Mouse (Mus musculus) hindbrain, embryonic 10.5 days (tissue): Measurements from ENCODE around the gene Ap2a2. TPM values are rescaled to one million over a fixed set of nuclear protein-coding genes. Genes with fewer than 3 reads are reported as not detected.

Experiments
- DNase-seq: peaks from one replicate; pipeline ENCODE4 v3.0.0-alpha.2; 2017; ENCODE audit warnings: low spot score
- H3K27ac ChIP-seq: fragments of 300-500 bp; sonication (generic); 2 replicates; pipeline ENCODE4 v1.5.1; 2016; ENCODE audit warnings: mild to moderate bottlenecking, moderate library complexity
- H3K27me3 ChIP-seq: fragments of 300-500 bp; sonication (generic); 2 replicates; pipeline ENCODE4 v1.6.1; 2016; ENCODE audit warnings: mild to moderate bottlenecking; ENCODE audit not compliant: poor library complexity, insufficient read depth, severe bottlenecking
- H3K36me3 ChIP-seq: fragments of 300-500 bp; sonication (generic); 2 replicates; pipeline ENCODE4 v1.6.1; 2016; ENCODE audit warnings: mild to moderate bottlenecking, moderate library complexity
- H3K4me1 ChIP-seq: fragments of 300-500 bp; sonication (generic); replicated peaks from 2 replicates; pipeline ENCODE4 v1.6.1; 2016; ENCODE audit warnings: mild to moderate bottlenecking
- H3K4me3 ChIP-seq: fragments of 300-500 bp; sonication (generic); 2 replicates; pipeline ENCODE4 v1.5.1; 2016; ENCODE audit warnings: mild to moderate bottlenecking, moderate library complexity
- H3K9me3 ChIP-seq: fragments of 300-500 bp; sonication (generic); 2 replicates; pipeline ENCODE4 v1.6.1; 2016; ENCODE audit warnings: mild to moderate bottlenecking, moderate library complexity
- WGBS: fragments of 180-500 bp; shearing (Covaris S2); methylation state at CpG from one replicate; pipeline ENCODE4 v1.1.7; 2016; 5-methylcytosine and 5-hydroxymethylcytosine counted together
- polyA plus RNA-seq: library from polyadenylated mRNA; unstranded; fragments of >200 nt; fragmentation: Nextera tagmentation; extraction: Ambion mirVana; gene quantifications from 2 replicates; pipeline ENCODE4 v1.2.1, GENCODE M21; 2016

Ap2a2 gene
- polyA plus RNA-seq, 1 experiment from 2014 or later, result 105 TPM

GRCm38 (mm10) chr7:141540312-141541081 is 21.5 kb upstream of the Ap2a2 start:
- peak overlapping the region; percentile 91 for H3K27ac ChIP-seq
- H3K9me3 ChIP-seq, result no peaks in the 10 kb centered on the region
- DNase-seq, result no peak
- peak overlapping the region; percentile 89 for H3K4me3 ChIP-seq
- no peaks in the 10 kb centered on the region for H3K27me3 ChIP-seq
- WGBS, result 72% methylated on average over 13 of the region's 13 CpGs
- no peaks in the 10 kb centered on the region for H3K36me3 ChIP-seq
- peaks cover 26% of the 10 kb centered on the region for H3K4me1 ChIP-seq

DNA sequence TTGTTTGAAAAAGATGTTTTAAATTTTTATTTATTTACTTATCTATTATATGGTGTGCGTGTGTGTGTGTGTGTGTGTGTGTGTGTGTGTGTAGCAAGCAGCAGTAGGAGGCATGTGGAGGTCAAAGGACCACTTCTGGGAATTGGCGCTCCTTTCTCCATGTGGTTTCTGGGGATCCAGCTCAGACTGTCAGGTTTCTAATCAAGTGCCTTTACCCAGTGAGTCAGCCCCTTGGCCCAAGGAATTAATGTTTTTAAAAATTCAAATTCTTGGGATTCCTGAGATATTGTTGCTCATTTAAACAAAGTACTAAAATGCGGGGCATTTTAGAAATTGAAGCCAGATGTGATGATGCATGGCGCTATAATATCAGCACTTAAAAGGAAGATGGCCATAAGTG is 20.3 kb upstream of the Ap2a2 start:
- H3K4me1 ChIP-seq, result peaks cover 26% of the 10 kb centered on the region
- no peak overlapping the region for H3K27ac ChIP-seq
- no peaks in the 10 kb centered on the region for H3K36me3 ChIP-seq
- H3K4me3 ChIP-seq, result no peak overlapping the region
- no peaks in the 10 kb centered on the region for H3K27me3 ChIP-seq
- WGBS, result 73% methylated on average over 4 of the region's 4 CpGs
- no peak for DNase-seq
- no peaks in the 10 kb centered on the region for H3K9me3 ChIP-seq

DNA sequence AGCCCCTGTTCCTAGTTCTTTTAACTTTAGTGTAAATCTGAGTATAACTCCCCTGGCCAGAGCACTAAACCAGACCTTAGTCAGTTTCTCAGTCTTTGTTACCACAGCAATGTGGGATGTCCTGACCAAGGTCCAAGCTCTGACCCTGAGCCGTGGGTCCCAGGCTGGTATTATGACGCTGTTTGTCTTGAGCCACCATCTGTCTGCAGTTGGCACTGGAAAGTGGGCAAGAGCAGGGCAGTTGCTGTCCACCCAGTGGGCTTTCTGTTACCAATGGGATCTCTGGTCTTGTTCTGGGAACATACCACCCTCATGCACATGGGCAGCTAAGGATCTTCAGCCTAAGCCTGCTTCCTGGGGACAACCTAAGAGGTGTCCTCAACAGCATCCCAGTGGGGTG is 19.4 kb upstream of the Ap2a2 start:
- Histone ChIP-seq H3K36me3 (no peaks in the 10 kb centered on the region), H3K27me3 (no peaks in the 10 kb centered on the region), H3K27ac (no peak overlapping the region), H3K4me3 (no peak overlapping the region), H3K4me1 (peaks cover 26% of the 10 kb centered on the region), H3K9me3 (no peaks in the 10 kb centered on the region)
- no peak for DNase-seq
- 89% methylated on average over 2 of the region's 2 CpGs for WGBS

GRCm38 (mm10) chr7:141544654-141545053 is 17.3 kb upstream of the Ap2a2 start:
- DNase-seq, result no peak

GRCm38 (mm10) chr7:141549432-141550061 is 12.4 kb upstream of the Ap2a2 start:
- no peaks in the 10 kb centered on the region for H3K27me3 ChIP-seq
- no peak for DNase-seq

More at GRCm38 (mm10) chr7:141544654-141545053, 17.3 kb upstream of the Ap2a2 start:
- H3K4me3 ChIP-seq, result no peak overlapping the region
- H3K27ac ChIP-seq, result no peak overlapping the region
- no peaks in the 10 kb centered on the region for H3K27me3 ChIP-seq
- H3K4me1 ChIP-seq, result peaks cover 14% of the 10 kb centered on the region
- no peaks in the 10 kb centered on the region for H3K36me3 ChIP-seq
- WGBS, result 85% methylated on average over 4 of the region's 4 CpGs
- H3K9me3 ChIP-seq, result no peaks in the 10 kb centered on the region

DNA sequence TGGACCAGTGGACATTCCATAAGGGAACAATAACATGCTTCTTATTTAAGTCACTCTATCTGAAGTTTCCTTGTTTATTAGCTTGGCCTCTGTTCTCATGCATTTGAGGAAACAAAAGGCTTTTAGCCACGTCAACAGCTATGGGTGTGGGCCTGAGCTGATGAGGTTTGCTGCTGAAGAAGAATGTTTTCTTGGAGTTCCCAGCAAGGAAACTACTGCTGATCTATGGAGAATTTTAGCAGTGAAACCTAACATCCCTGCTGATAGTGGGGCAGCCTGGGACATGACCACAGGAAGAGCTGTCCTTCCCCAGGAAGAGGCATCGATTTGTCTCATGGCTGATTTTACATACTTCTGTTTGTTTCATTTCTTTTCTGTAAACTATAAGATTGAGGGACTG is 11.5 kb upstream of the Ap2a2 start:
- Histone ChIP-seq H3K27me3 (no peaks in the 10 kb centered on the region), H3K36me3 (no peaks in the 10 kb centered on the region), H3K4me1 (no peaks in the 10 kb centered on the region), H3K4me3 (no peak overlapping the region), H3K27ac (no peak overlapping the region), H3K9me3 (no peaks in the 10 kb centered on the region)
- WGBS, result 79% methylated on average over 2 of the region's 2 CpGs
- DNase-seq, result no peak

More at GRCm38 (mm10) chr7:141549432-141550061, 12.4 kb upstream of the Ap2a2 start:
- no peaks in the 10 kb centered on the region for H3K36me3 ChIP-seq
- no peaks in the 10 kb centered on the region for H3K4me1 ChIP-seq
- H3K9me3 ChIP-seq, result no peaks in the 10 kb centered on the region
- WGBS, result 91% methylated on average over 3 of the region's 3 CpGs
- no peak overlapping the region for H3K27ac ChIP-seq
- H3K4me3 ChIP-seq, result no peak overlapping the region

- H3K36me3 ChIP-seq, result no peaks in the 10 kb centered on the region
- 72% methylated on average over 4 of the region's 4 CpGs for WGBS
- H3K4me3 ChIP-seq, result no peak overlapping the region
These were observed 3.6 kb upstream of the Ap2a2 start for GRCm38 (mm10) chr7:141558329-141558776.

GRCm38 (mm10) chr7:141558946-141559345 is 3.0 kb upstream of the Ap2a2 start:
- DNase-seq, result no peak
- no peaks in the 10 kb centered on the region for H3K9me3 ChIP-seq
- H3K27ac ChIP-seq, result no peak overlapping the region
- H3K36me3 ChIP-seq, result no peaks in the 10 kb centered on the region
- peaks cover 5% of the 10 kb centered on the region; the same call in 1 of the 2 replicates for H3K27me3 ChIP-seq
- no peak overlapping the region for H3K4me3 ChIP-seq
- peaks cover 22% of the 10 kb centered on the region for H3K4me1 ChIP-seq

More at GRCm38 (mm10) chr7:141558329-141558776, 3.6 kb upstream of the Ap2a2 start:
- Histone ChIP-seq H3K27ac (no peak overlapping the region), H3K27me3 (peaks cover 5% of the 10 kb centered on the region; the same call in 1 of the 2 replicates), H3K9me3 (no peaks in the 10 kb centered on the region), H3K4me1 (peaks cover 16% of the 10 kb centered on the region)
- no peak for DNase-seq

DNA sequence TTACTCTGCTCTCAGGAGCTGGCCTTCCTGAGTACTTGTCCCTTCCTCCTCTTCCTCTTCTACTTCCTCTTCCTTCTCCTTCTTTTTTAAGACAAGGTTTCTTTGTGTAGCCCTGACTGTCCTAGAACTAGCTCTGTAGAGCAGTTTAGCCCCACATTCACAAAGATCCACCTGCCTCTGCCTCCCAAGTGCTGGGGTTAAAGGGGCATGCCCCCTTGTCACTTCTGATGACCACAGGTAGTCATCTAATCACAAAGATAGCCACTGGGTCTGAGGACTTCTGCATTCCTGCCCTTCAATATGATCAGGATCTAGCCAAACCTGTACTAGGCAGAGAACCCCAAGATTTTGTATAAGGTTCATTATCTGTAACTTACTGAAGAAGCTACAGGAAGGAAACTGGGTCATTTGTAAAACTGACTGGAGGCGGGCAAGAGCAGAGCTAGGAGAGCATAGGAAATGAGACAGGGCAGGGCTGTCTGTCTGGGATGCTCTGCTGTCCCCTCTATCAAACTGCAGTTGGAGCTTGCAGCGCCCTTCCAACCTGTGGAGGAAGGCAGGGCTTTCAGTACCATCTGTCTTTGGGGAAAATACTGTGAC is 2.1 kb upstream of the Ap2a2 start:
- no peaks in the 10 kb centered on the region for H3K9me3 ChIP-seq
- peaks cover 5% of the 10 kb centered on the region; the same call in 1 of the 2 replicates for H3K27me3 ChIP-seq
- WGBS, result 71% methylated on average over 2 of the region's 2 CpGs
- no peak for DNase-seq
- H3K36me3 ChIP-seq, result peaks cover 5% of the 10 kb centered on the region; the same call in 1 of the 2 replicates
- H3K4me1 ChIP-seq, result peaks cover 31% of the 10 kb centered on the region
- H3K4me3 ChIP-seq, result no peak overlapping the region
- H3K27ac ChIP-seq, result no peak overlapping the region

DNA sequence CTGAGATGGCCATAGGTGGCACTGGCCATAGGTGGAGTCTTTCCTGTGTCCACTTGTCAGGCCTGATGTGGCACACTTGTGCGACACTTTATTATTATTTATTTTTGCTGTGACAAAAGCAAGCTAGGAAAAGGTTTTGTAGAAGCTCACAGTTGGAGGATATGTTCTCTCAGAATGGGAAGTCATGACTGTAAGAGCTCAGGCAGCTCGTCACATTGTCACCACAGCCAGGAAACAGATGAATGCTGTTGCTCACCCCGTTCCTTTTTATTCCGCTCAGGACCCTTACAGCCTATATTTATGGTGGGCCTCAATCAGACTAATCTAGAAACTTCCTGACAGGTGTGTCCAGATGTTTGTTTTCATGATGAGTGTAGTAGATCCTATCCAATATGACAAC is 1.5 kb upstream of the Ap2a2 start:
- Histone ChIP-seq H3K4me3 (no peak overlapping the region), H3K27ac (no peak overlapping the region), H3K4me1 (peaks cover 33% of the 10 kb centered on the region), H3K9me3 (no peaks in the 10 kb centered on the region), H3K36me3 (peaks cover 12% of the 10 kb centered on the region), H3K27me3 (peaks cover 5% of the 10 kb centered on the region; the same call in 1 of the 2 replicates)
- WGBS, result 83% methylated on average over 4 of the region's 4 CpGs
- no peak for DNase-seq

DNA sequence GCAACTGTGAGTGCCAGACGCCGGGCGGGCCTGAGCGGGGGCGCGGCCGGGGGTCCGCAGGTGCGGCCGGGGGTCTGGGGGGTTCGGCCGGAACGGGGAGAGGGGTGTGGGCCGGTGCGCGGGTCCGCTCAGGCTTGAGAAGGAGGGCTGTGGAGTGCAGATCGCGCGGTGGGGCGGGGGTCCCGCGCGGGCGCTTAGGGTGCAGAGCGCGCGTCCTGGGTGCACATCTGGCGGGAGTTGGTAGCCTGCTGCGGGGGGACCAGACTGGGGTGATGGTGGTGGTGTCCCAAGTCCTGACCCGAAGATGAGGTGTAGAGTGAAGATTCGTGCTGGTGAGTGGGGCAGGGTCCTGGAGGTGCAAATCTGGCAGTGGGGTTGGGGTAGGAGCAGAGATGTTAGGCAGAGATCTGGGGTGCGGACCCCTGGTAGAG is 463 bp downstream of the Ap2a2 start:
- under 1% methylated on average over 33 of the region's 33 CpGs for WGBS
- Histone ChIP-seq H3K27ac (peak overlapping the region; percentile 96), H3K4me3 (peak overlapping the region; percentile 94), H3K36me3 (peaks cover 15% of the 10 kb centered on the region), H3K27me3 (0 out of 2 replicates have a peak, but pooled peaks cover 5% of the 10 kb centered on the region), H3K4me1 (peaks cover 42% of the 10 kb centered on the region), H3K9me3 (no peaks in the 10 kb centered on the region)
- DNase-seq, result no peak

DNA sequence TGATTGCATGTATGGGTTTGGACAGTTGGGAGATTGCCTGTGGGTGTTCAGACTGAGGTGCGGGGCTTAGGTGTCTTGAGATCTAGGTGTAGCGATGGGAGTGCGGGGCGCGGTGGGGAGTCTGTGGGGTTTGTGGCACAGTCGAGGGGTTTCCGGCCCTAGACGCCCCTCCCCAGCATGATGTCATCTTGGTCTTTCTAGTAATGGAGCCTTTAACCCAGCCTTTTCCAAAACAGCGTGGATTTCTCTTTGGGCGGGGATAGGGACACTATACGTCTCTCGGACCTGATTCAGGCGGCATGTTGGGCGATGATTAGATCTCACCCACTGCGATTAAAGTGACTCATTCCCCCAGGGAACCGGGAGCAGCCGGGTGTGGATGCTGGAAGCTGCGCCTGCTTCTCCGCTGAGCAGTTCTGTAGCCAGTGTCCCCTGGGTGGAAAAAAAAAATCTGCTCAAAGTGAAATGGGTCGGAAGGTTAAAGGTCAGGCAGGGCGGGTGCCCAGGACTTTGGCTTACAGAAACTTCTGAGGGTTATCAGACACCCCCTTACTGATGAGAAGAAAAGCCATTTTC is 967 bp downstream of the Ap2a2 start:
- H3K27ac ChIP-seq, result peak overlapping the region; percentile 96
- H3K4me3 ChIP-seq, result peak overlapping the region; percentile 94
- no peaks in the 10 kb centered on the region for H3K9me3 ChIP-seq
- peak; percentile 51 for DNase-seq
- WGBS, result 2% methylated on average over 21 of the region's 21 CpGs
- H3K36me3 ChIP-seq, result peaks cover 15% of the 10 kb centered on the region
- H3K4me1 ChIP-seq, result peaks cover 42% of the 10 kb centered on the region
- H3K27me3 ChIP-seq, result 0 out of 2 replicates have a peak, but pooled peaks cover 5% of the 10 kb centered on the region
